Mouse (Mus musculus) spleen, postnatal 14 days (tissue): ENCODE data around the gene Lrrc18.

ENCODE experiments used
- DNase-seq, 2 experiments: peaks; one replicate each; pipeline ENCODE4 v3.0.0; 2021 to 2022; ENCODE audit warnings: low spot score in 2 of 2

The Lrrc18 gene

DNA sequence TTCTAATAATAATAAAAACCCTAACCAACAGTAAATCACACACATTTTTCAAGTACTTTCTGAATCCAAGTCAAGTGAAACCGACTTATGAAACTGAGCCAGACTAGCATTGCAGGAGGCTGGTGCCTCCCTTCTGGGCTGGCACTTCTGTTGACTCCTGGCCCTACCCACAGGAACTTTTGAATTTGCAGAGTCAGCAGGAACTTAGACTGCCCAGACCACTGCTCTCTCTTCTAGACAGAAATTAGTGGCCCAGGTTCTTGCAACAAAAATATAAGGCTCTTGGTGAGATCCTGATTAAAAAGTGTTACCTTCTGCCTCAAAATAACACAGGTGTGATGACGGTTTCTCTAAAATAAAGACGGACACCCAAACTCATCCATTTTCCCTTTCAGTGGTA, 54.0 kb downstream of the Lrrc18 start:
- DNase-seq = no peak

DNA sequence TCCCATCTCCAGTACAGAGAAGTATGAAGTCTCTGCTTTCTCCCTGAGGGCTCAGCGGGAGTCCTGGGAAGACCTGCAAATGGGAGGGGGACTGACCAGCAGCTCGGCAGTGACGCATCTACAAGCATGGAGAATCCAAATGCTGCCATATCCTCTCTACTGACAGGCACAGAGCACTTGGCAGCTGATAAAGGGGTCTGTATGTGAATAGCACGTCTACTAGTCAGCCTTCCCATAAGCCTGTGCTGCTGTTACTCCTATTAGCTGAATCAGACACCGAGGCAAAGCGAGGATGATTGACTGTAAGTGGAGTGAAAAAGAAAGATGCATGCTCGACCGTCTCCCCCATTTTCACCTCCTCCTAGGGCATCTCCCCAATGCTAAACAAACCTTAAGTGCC, 62.3 kb downstream of the Lrrc18 start:
- no peak for DNase-seq

DNA sequence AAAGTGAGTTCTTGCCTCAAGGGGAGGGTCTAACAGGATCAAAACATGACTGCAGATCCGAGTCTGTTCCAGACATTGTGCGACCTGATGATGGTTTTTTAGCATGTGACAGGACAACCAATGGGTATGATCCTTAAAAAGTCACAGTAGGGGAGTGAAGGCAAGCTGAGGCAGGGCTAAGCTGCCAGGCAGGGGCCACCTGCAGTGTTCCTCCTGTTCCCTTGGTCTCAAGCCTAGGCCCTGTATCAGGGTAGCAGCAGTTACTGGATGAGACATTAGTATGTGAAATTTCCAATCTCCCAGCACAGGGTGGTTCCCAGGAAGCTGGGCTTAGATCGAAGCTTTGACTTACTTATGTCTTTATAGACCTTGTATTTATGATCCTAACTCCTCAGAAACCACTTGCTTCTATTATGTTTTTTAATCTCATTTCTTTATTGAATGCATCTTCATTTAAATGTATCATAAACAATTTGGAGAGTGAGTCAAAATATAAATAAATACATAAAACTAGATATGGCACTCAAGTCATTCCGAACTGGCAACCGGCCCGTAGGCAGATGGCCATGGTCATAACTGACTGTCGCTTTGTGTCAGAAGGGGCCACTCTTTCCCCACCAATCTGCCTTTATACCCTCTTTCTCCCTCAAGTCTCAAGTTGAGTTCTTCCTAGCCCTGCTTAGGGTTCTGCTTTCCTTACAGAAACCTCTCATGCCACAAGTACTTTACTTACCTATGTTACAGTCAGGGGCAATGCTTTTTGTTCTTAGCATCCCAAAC, 67.9 kb downstream of the Lrrc18 start:
- DNase-seq = no peak

DNA sequence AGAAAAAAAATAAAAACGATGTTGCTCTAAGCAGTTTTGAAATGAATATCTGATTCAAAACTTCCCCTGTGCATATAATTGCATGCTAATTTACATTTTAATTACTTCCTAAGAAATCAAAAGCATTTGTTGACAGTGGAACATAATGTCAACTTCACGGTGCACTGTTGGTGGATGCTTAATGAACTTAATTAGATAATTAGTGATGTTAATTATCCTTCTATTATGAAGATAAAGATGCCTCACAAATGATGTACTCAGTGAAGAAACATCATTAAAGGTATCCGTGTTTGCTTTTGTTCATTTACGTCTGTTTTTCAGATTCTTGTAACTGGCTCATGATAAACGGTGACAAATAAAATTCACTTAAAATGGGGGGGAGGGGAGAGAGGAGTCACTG, 71.8 kb downstream of the Lrrc18 start:
- DNase-seq = no peak
